Mouse (Mus musculus): ENCODE results near the gene Ptbp3. TPM values are rescaled to one million over a fixed set of nuclear protein-coding genes. Genes with fewer than 3 reads are reported as not detected.
"Not testable (repeated sequence)": the region's sequence is repeated elsewhere in the genome, so short reads cannot be mapped to it uniquely, and the experiment has no call there.

The Ptbp3 gene
- polyA plus RNA-seq, 1 experiment from 2014 or later = 19.9 TPM

DNA sequence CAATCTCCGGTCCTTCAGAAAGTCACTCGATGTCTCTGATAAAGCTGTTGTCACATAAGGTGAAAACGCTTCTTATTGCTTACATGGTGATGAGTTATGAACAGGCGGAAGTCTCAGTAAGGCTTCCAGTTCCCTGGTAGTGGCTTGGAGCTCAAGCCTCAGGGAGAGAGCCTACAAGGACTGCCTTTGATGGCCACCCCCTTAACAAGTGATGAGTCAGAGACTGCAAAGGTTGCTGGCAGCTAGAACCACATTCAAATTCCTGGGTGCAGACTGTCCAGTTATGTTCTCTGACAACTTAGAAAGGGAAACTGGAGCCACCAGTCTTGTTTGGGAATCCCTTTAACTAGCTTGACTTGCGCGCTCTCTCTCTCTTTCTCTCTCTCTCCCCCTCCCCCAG lies 11.0 kb upstream of the Ptbp3 start:
- H3K9ac ChIP-seq (replicated peaks; ENCODE audit: low read depth, low read length) = no peak overlapping the region
- no peak overlapping the region for H3K4me3 ChIP-seq (ENCODE audit: low read depth, low read length)
- H3K4me1 ChIP-seq (ENCODE audit: control insufficient read depth, insufficient read depth, low read length) = no peaks in the 10 kb centered on the region
- ATAC-seq (ENCODE audit: low read depth) = no peak
- no peak overlapping the region for H3K27ac ChIP-seq (ENCODE audit: low read depth, low read length)
- no peaks in the 10 kb centered on the region for H3K36me3 ChIP-seq (ENCODE audit: control insufficient read depth, insufficient read depth, low read length)
- H3K9me3 ChIP-seq (ENCODE audit: control insufficient read depth, low read length) = no peaks in the 10 kb centered on the region
- no peak overlapping the region for H3K4me2 ChIP-seq (ENCODE audit: low read depth, low read length)
- no peaks in the 10 kb centered on the region for H3K27me3 ChIP-seq (ENCODE audit: control insufficient read depth, insufficient read depth, low read length)
- over 99% methylated on average over 6 of the region's 6 CpGs for WGBS

DNA sequence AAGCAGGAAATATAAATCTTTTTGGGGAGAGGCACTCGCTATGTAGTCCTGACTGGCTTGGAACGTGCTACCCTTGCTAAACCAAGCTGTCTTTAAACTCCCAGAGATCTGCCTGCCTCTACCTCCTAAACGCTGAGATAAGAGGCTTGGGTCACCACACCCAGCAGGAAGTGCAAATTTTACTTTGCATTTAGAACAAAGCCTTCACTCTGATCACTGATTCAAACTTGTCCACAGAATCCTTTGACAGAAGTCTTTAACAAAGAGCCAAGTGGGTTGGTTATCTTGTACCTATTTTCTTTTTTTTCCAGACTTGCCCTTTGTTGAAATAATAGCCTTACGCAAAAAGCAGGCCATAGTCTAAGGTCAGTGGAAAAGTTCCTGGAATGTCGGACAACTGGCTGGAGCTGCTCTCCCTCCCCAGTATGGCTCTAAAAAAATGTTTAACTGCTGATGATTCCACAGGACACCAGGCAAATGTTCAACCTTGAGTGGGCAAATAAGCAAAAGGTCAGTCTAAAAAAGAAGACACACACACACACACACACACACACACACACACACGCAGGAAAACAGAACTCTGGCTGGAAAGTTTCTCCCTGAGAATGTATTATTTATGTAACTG lies 9.0 kb upstream of the Ptbp3 start:
- Histone ChIP-seq H3K9ac (replicated peaks; ENCODE audit: low read depth, low read length) (no peak overlapping the region), H3K9me3 (ENCODE audit: control insufficient read depth, low read length) (no peaks in the 10 kb centered on the region), H3K4me2 (ENCODE audit: low read depth, low read length) (no peak overlapping the region), H3K4me3 (ENCODE audit: low read depth, low read length) (no peak overlapping the region), H3K4me1 (ENCODE audit: control insufficient read depth, insufficient read depth, low read length) (no peaks in the 10 kb centered on the region), H3K27me3 (ENCODE audit: control insufficient read depth, insufficient read depth, low read length) (no peaks in the 10 kb centered on the region), H3K36me3 (ENCODE audit: control insufficient read depth, insufficient read depth, low read length) (no peaks in the 10 kb centered on the region), H3K27ac (ENCODE audit: low read depth, low read length) (no peak overlapping the region)
- WGBS = 75% methylated on average over 6 of the region's 6 CpGs
- ATAC-seq (ENCODE audit: low read depth) = no peak

DNA sequence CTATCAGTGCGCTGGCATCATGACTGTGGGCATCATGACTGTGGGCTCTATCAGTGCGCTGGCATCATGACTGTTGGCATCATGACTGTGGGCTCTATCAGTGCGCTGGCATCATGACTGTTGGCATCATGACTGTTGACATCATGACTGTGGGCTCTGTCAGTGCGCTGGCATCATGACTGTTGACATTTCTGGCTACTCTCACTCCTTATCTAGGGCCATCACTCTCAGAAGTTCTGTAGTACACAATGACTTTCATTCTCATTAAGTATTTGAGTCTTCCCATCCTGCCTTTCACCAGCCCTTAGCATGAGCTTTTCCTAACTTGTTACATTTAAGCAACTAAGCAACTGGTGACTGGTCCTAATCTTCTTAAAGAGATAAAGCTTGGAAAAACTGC lies 8.2 kb upstream of the Ptbp3 start:
- not testable (repeated sequence) for ATAC-seq (ENCODE audit: low read depth); H3K36me3 ChIP-seq (ENCODE audit: control insufficient read depth, insufficient read depth, low read length); H3K27ac ChIP-seq (ENCODE audit: low read depth, low read length); H3K4me2 ChIP-seq (ENCODE audit: low read depth, low read length); H3K4me3 ChIP-seq (ENCODE audit: low read depth, low read length); H3K9ac ChIP-seq (replicated peaks; ENCODE audit: low read depth, low read length); H3K27me3 ChIP-seq (ENCODE audit: control insufficient read depth, insufficient read depth, low read length); H3K4me1 ChIP-seq (ENCODE audit: control insufficient read depth, insufficient read depth, low read length); H3K9me3 ChIP-seq (ENCODE audit: control insufficient read depth, low read length)
- 96% methylated on average over 4 of the region's 4 CpGs for WGBS

DNA sequence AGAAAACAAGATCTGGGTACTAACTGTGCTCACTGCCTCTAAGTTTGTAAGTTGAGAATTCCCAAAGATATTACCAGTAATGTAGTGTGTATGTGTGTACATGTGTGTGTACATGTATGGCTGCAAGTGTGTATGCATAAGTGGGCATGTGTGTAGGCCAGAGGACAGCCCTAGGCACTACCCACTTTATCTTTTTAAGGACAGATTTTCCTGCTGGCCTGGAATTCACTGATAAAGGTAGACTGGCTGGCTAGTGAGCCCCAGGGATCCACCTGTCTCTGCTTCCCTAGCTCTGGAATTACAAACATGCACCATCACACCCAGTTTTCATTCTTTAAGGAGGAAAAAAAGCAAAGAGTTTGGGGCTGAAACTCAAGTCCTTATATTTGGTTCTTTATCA lies 6.0 kb upstream of the Ptbp3 start:
- H3K9me3 ChIP-seq (ENCODE audit: control insufficient read depth, low read length) = no peaks in the 10 kb centered on the region
- no peak overlapping the region for H3K4me3 ChIP-seq (ENCODE audit: low read depth, low read length)
- H3K27me3 ChIP-seq (ENCODE audit: control insufficient read depth, insufficient read depth, low read length) = no peaks in the 10 kb centered on the region
- no peak overlapping the region for H3K27ac ChIP-seq (ENCODE audit: low read depth, low read length)
- no peak for ATAC-seq (ENCODE audit: low read depth)
- H3K9ac ChIP-seq (replicated peaks; ENCODE audit: low read depth, low read length) = no peak overlapping the region
- no peaks in the 10 kb centered on the region for H3K4me1 ChIP-seq (ENCODE audit: control insufficient read depth, insufficient read depth, low read length)
- no peaks in the 10 kb centered on the region for H3K36me3 ChIP-seq (ENCODE audit: control insufficient read depth, insufficient read depth, low read length)
- H3K4me2 ChIP-seq (ENCODE audit: low read depth, low read length) = no peak overlapping the region

DNA sequence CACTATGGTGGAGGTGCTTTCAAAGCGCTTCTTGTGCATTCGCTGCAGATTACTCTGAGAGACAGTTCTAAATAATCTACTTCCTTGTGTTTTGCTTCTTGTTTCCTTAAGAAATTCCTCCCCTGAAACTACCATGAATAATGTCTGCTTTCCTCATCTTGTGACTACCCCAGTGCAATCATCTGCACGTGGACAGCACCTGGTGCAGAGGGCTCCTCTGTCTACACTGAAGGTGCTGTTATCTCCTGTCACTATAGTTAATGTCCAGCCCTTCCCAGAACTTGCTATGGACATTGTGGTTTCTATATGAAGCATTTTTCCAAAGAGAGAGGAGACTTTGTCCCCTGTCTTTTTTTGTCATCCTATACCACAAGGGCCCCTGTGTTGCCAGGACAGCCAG lies 4.4 kb upstream of the Ptbp3 start:
- no peaks in the 10 kb centered on the region for H3K9me3 ChIP-seq (ENCODE audit: control insufficient read depth, low read length)
- H3K4me2 ChIP-seq (ENCODE audit: low read depth, low read length) = no peak overlapping the region
- H3K9ac ChIP-seq (replicated peaks; ENCODE audit: low read depth, low read length) = no peak overlapping the region
- no peaks in the 10 kb centered on the region for H3K36me3 ChIP-seq (ENCODE audit: control insufficient read depth, insufficient read depth, low read length)
- no peaks in the 10 kb centered on the region; the same call in 1 of the 2 replicates for H3K4me1 ChIP-seq (ENCODE audit: control insufficient read depth, insufficient read depth, low read length)
- H3K27ac ChIP-seq (ENCODE audit: low read depth, low read length) = no peak overlapping the region
- no peaks in the 10 kb centered on the region for H3K27me3 ChIP-seq (ENCODE audit: control insufficient read depth, insufficient read depth, low read length)
- ATAC-seq (ENCODE audit: low read depth) = no peak
- 78% methylated on average over 3 of the region's 3 CpGs for WGBS
- H3K4me3 ChIP-seq (ENCODE audit: low read depth, low read length) = no peak overlapping the region

DNA sequence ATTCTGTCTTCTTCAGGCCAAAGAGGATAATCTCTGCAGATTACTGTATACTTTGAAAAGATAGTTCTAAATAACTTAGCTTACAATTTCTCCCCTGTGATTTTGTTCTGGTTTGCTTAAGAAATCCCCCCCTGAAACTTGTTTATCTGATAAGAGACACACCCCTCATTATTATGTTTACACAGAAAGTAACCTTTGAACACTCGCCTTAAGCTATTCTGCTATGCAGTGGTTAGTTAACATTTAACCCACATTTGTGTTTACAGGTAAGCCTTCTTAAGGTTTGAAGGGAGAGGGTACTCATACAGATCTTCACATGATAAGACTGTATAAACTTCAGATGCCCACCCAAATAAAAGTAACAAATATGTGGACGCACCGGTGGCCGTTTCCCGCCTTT lies 3.7 kb upstream of the Ptbp3 start:
- no peaks in the 10 kb centered on the region for H3K9me3 ChIP-seq (ENCODE audit: control insufficient read depth, low read length)
- no peaks in the 10 kb centered on the region for H3K27me3 ChIP-seq (ENCODE audit: control insufficient read depth, insufficient read depth, low read length)
- H3K4me2 ChIP-seq (ENCODE audit: low read depth, low read length) = no peak overlapping the region
- no peak for ATAC-seq (ENCODE audit: low read depth)
- H3K4me1 ChIP-seq (ENCODE audit: control insufficient read depth, insufficient read depth, low read length) = peaks cover under 1% of the 10 kb centered on the region
- no peak overlapping the region for H3K4me3 ChIP-seq (ENCODE audit: low read depth, low read length)
- 90% methylated on average over 5 of the region's 5 CpGs for WGBS
- H3K36me3 ChIP-seq (ENCODE audit: control insufficient read depth, insufficient read depth, low read length) = no peaks in the 10 kb centered on the region
- no peak overlapping the region for H3K27ac ChIP-seq (ENCODE audit: low read depth, low read length)
- H3K9ac ChIP-seq (replicated peaks; ENCODE audit: low read depth, low read length) = no peak overlapping the region

DNA sequence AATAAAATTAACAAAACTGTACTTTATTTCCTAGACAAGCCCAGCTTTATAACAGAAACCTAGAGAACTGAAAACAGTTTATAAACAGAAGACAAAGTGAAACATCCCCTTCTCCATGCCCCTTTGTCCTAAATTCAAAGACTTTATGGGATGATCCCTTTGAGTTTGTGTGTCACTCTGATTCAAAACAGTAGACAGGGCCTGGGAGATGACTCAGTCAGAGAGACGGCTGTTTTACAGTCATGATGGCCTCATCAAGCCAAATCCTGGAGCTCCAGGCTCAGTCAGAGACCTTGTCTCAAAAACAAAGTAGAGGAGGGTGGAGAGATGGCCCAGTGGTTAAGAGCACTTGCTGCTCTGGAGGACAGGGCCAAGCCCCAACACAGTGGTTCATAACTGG lies 2.7 kb upstream of the Ptbp3 start:
- no peaks in the 10 kb centered on the region for H3K9me3 ChIP-seq (ENCODE audit: control insufficient read depth, low read length)
- no peaks in the 10 kb centered on the region for H3K36me3 ChIP-seq (ENCODE audit: control insufficient read depth, insufficient read depth, low read length)
- H3K4me3 ChIP-seq (ENCODE audit: low read depth, low read length) = no peak overlapping the region
- 65% methylated on average over 1 of the region's 1 CpGs for WGBS
- H3K4me2 ChIP-seq (ENCODE audit: low read depth, low read length) = no peak overlapping the region
- H3K4me1 ChIP-seq (ENCODE audit: control insufficient read depth, insufficient read depth, low read length) = peaks cover 8% of the 10 kb centered on the region
- H3K9ac ChIP-seq (replicated peaks; ENCODE audit: low read depth, low read length) = no peak overlapping the region
- ATAC-seq (ENCODE audit: low read depth) = no peak
- no peak overlapping the region for H3K27ac ChIP-seq (ENCODE audit: low read depth, low read length)
- H3K27me3 ChIP-seq (ENCODE audit: control insufficient read depth, insufficient read depth, low read length) = no peaks in the 10 kb centered on the region

DNA sequence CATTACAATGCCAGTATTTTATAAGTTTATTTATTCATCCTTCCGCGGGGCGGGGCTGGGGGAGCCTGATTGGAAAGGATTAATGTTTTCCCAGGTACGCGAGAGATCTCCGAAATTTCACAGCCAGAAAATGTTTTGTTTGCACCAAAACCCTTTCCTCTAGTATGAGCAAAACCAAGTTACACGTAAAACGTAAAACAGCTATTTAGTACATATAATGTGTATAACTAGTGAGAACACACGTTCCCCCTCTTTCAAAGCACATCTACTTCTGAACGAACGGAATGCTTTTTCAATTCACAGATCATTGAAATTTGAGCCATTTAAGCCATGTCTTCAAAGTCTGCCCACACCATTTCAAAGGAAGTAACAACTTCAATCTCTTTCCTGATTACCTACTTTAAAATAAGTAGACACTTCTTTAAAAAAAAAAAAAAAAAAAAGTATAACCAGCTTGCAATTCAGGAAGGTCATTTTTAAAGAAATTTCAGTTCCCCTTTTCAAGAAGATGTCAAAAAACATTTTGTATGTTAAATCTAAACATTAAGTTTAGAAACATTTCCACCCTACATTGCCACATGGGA lies 905 bp upstream of the Ptbp3 start:
- Histone ChIP-seq H3K36me3 (ENCODE audit: control insufficient read depth, insufficient read depth, low read length) (no peaks in the 10 kb centered on the region), H3K4me1 (ENCODE audit: control insufficient read depth, insufficient read depth, low read length) (peaks cover 13% of the 10 kb centered on the region), H3K27me3 (ENCODE audit: control insufficient read depth, insufficient read depth, low read length) (no peaks in the 10 kb centered on the region), H3K9me3 (ENCODE audit: control insufficient read depth, low read length) (no peaks in the 10 kb centered on the region), H3K4me3 (ENCODE audit: low read depth, low read length) (peak overlapping the region; percentile 89), H3K27ac (ENCODE audit: low read depth, low read length) (no peak overlapping the region), H3K9ac (replicated peaks; ENCODE audit: low read depth, low read length) (peak overlapping the region; percentile 88; the same call in 1 of the 2 replicates), H3K4me2 (ENCODE audit: low read depth, low read length) (peak overlapping the region; percentile 88)
- ATAC-seq (ENCODE audit: low read depth) = no peak
- WGBS = 27% methylated on average over 11 of the region's 11 CpGs

DNA sequence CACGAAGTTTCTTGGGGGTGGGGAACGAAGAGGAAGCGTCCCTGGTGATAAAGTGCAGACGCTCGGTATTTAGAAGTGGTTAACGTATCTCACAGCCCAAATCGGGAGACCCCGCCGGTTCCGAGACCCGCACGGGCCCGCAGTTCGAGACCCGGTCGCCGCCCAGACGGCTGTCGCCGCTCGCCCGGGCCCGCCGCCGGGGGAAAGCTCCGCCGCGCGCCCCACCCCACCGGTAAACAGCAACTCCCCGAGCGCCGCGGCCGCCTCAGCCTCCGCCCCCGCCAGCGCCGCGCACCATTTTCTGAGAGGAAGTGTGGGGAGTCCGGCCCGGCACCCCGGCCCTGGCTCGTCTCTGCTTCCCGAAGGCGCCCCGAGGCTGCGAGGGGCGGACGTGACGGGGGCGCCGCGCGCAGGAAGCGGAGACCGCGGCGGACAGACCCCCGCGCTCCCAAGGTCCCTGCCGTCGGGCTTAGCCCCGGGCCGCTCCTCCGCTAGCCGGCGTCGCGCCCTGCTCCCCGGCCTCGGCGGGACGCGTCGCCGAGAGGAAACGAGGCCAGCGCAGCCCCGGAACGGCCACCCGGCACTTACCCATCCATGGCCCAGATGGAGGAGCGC lies 497 bp downstream of the Ptbp3 start:
- Histone ChIP-seq H3K9ac (replicated peaks; ENCODE audit: low read depth, low read length) (peak overlapping the region; percentile 88), H3K4me2 (ENCODE audit: low read depth, low read length) (peak overlapping the region; percentile 88), H3K4me1 (ENCODE audit: control insufficient read depth, insufficient read depth, low read length) (peaks cover 13% of the 10 kb centered on the region), H3K9me3 (ENCODE audit: control insufficient read depth, low read length) (no peaks in the 10 kb centered on the region), H3K27ac (ENCODE audit: low read depth, low read length) (peak overlapping the region; percentile 92), H3K36me3 (ENCODE audit: control insufficient read depth, insufficient read depth, low read length) (no peaks in the 10 kb centered on the region), H3K4me3 (ENCODE audit: low read depth, low read length) (peak overlapping the region; percentile 89), H3K27me3 (ENCODE audit: control insufficient read depth, insufficient read depth, low read length) (no peaks in the 10 kb centered on the region)
- peak; percentile 79; the same call in 1 of the 2 replicates for ATAC-seq (ENCODE audit: low read depth)
- under 1% methylated on average over 58 of the region's 83 CpGs for WGBS

Data from neural tube, embryonic 14.5 days (tissue).